Mouse (Mus musculus) MEL (cell line): Measurements from ENCODE around the gene Hes2. TPM values are rescaled to one million over a fixed set of nuclear protein-coding genes. Genes with fewer than 3 reads are reported as not detected.
A peak's percentile ranks its signal among the peaks of the same experiment; 100 is the strongest.

Experiments used
- DNase-seq: peaks from one replicate; pipeline ENCODE4 v3.0.0; 2011; ENCODE audit warnings: low read depth, low spot score
- H3K27ac ChIP-seq: 2 replicates; pipeline ENCODE4 v1.5.1; 2012; ENCODE audit warnings: low read depth, mild to moderate bottlenecking, control low read depth, low read length, moderate library complexity; ENCODE audit not compliant: control insufficient read depth
- H3K27me3 ChIP-seq, 2 experiments: fragments of 150-350 bp in 1 of 2; sonication (generic) in 1 of 2; 2 replicates each; pipeline ENCODE4 v1.6.1; 2012; ENCODE audit warnings: low read length in 2 of 2, mild to moderate bottlenecking in 2 of 2, improper control_type of control experiment in 1 of 2, moderate library complexity in 1 of 2; ENCODE audit not compliant: insufficient read depth in 2 of 2, control insufficient read depth in 1 of 2
- H3K36me3 ChIP-seq, 2 experiments: 2 replicates each; pipeline ENCODE4 v1.6.1; 2012 to 2014; ENCODE audit warnings: low read length in 2 of 2, improper control_type of control experiment in 1 of 2, inconsistent platforms in 1 of 2, mild to moderate bottlenecking in 1 of 2; ENCODE audit not compliant: insufficient read depth in 2 of 2, control insufficient read depth in 1 of 2
- H3K4me1 ChIP-seq, 2 experiments: fragments of 150-350 bp in 1 of 2; sonication (generic) in 1 of 2; 2 replicates each; pipeline ENCODE4 v1.6.1; 2012; ENCODE audit warnings: low read length in 2 of 2, improper control_type of control experiment in 1 of 2, mild to moderate bottlenecking in 1 of 2; ENCODE audit not compliant: insufficient read depth in 2 of 2, control insufficient read depth in 1 of 2
- H3K4me3 ChIP-seq, 2 experiments: fragments of 150-350 bp in 1 of 2; sonication (generic) in 1 of 2; 2 replicates each; pipeline ENCODE4 v1.5.1; 2012; ENCODE audit warnings: low read depth in 2 of 2, low read length in 2 of 2, mild to moderate bottlenecking in 2 of 2, moderate library complexity in 2 of 2, control low read depth in 1 of 2, improper control_type of control experiment in 1 of 2; ENCODE audit not compliant: control insufficient read depth in 1 of 2, insufficient read depth in 1 of 2
- H3K79me2 ChIP-seq: 2 replicates; pipeline ENCODE4 v1.6.1; 2012; ENCODE audit warnings: mild to moderate bottlenecking, low read length, moderate library complexity; ENCODE audit not compliant: control insufficient read depth, poor library complexity, insufficient read depth
- H3K9ac ChIP-seq: 2 replicates; pipeline ENCODE4 v1.6.1; 2012; ENCODE audit warnings: low read depth, mild to moderate bottlenecking, control low read depth, low read length, moderate library complexity; ENCODE audit not compliant: control insufficient read depth, poor library complexity, severe bottlenecking
- H3K9me3 ChIP-seq: fragments of 150-350 bp; sonication (generic); replicated peaks from 2 replicates; pipeline ENCODE4 v1.6.1; 2012; ENCODE audit warnings: mild to moderate bottlenecking, low read length, improper control_type of control experiment, moderate library complexity; ENCODE audit not compliant: insufficient read depth
- BHLHE40 ChIP-seq: IDR thresholded peaks from 2 replicates; pipeline ENCODE4 v1.6.1; 2012; ENCODE audit warnings: low read depth, mild to moderate bottlenecking, inconsistent platforms, low read length, improper control_type of control experiment, borderline replicate concordance
- CHD1 ChIP-seq: IDR thresholded peaks from 2 replicates; pipeline ENCODE4 v1.6.1; 2012; ENCODE audit warnings: low read depth, mild to moderate bottlenecking, inconsistent platforms, low read length, improper control_type of control experiment
- CTCF ChIP-seq, 3 experiments: IDR thresholded peaks in 2 of 3; conservative IDR thresholded peaks in 1 of 3; 2 replicates each; pipeline ENCODE4 v1.5.1; 2011 to 2012; ENCODE audit warnings: low read length in 3 of 3, low read depth in 2 of 3, mild to moderate bottlenecking in 2 of 3, improper control_type of control experiment in 1 of 3, inconsistent platforms in 1 of 3, mixed read lengths in 1 of 3, moderate library complexity in 1 of 3; ENCODE audit not compliant: control insufficient read depth in 1 of 3, insufficient read depth in 1 of 3, poor library complexity in 1 of 3, severe bottlenecking in 1 of 3
- ELF1 ChIP-seq: IDR thresholded peaks from 2 replicates; pipeline ENCODE4 v1.6.1; 2014; ENCODE audit warnings: low read depth, mild to moderate bottlenecking, inconsistent platforms, low read length, improper control_type of control experiment, moderate library complexity
- EP300 ChIP-seq, 2 experiments: IDR thresholded peaks; 2 replicates each; pipeline ENCODE4 v1.6.1; 2011; ENCODE audit warnings: improper control_type of control experiment in 2 of 2, low read length in 2 of 2, low read depth in 1 of 2, mild to moderate bottlenecking in 1 of 2
- HCFC1 ChIP-seq: IDR thresholded peaks from 2 replicates; pipeline ENCODE4 v1.6.1; 2012; ENCODE audit warnings: low read depth, mild to moderate bottlenecking, inconsistent platforms, low read length, improper control_type of control experiment, moderate library complexity
- JUND ChIP-seq: IDR thresholded peaks from 2 replicates; pipeline ENCODE4 v1.6.1; 2011; ENCODE audit warnings: low read depth, mild to moderate bottlenecking, improper control_type of control experiment, low read length
- MAFK ChIP-seq: IDR thresholded peaks from 2 replicates; pipeline ENCODE4 v1.6.1; 2011; ENCODE audit warnings: low read depth, mild to moderate bottlenecking, low read length, improper control_type of control experiment, borderline replicate concordance
- MAX ChIP-seq: IDR thresholded peaks from 2 replicates; pipeline ENCODE4 v1.6.1; 2011; ENCODE audit warnings: low read length, improper control_type of control experiment
- MXI1 ChIP-seq: IDR thresholded peaks from 2 replicates; pipeline ENCODE4 v1.6.1; 2011; ENCODE audit warnings: mild to moderate bottlenecking, low read depth, low read length, improper control_type of control experiment
- MYB ChIP-seq: IDR thresholded peaks from 2 replicates; pipeline ENCODE4 v1.6.1; 2011; ENCODE audit warnings: mild to moderate bottlenecking, low read depth, low read length, improper control_type of control experiment
- NELFE ChIP-seq: IDR thresholded peaks from 2 replicates; pipeline ENCODE4 v1.6.1; 2011; ENCODE audit warnings: low read depth, low read length, improper control_type of control experiment
- NRF1 ChIP-seq: IDR thresholded peaks from 2 replicates; pipeline ENCODE4 v1.6.1; 2014; ENCODE audit warnings: low read depth, mild to moderate bottlenecking, inconsistent platforms, low read length, improper control_type of control experiment, moderate library complexity; ENCODE audit not compliant: poor library complexity, insufficient read depth, severe bottlenecking
- POLR2A ChIP-seq, 2 experiments: IDR thresholded peaks; 2 replicates each; pipeline ENCODE4 v1.6.1; 2011 to 2012; ENCODE audit warnings: low read length in 2 of 2, mild to moderate bottlenecking in 2 of 2, control low read depth in 1 of 2, improper control_type of control experiment in 1 of 2, low read depth in 1 of 2, moderate library complexity in 1 of 2; ENCODE audit not compliant: control insufficient read depth in 1 of 2, insufficient read depth in 1 of 2, poor library complexity in 1 of 2
- SIN3A ChIP-seq: IDR thresholded peaks from 2 replicates; pipeline ENCODE4 v1.6.1; 2012; ENCODE audit warnings: low read length, improper control_type of control experiment, inconsistent platforms
- SMC3 ChIP-seq: IDR thresholded peaks from 2 replicates; pipeline ENCODE4 v1.6.1; 2011; ENCODE audit warnings: low read depth, low read length, improper control_type of control experiment
- TAL1 ChIP-seq: IDR thresholded peaks from 2 replicates; pipeline ENCODE4 v1.6.1; 2012; ENCODE audit warnings: mild to moderate bottlenecking, inconsistent platforms, low read length, moderate library complexity, mixed read lengths
- TBP ChIP-seq: IDR thresholded peaks from 2 replicates; pipeline ENCODE4 v1.8.0; 2011; ENCODE audit warnings: low read depth, low read length, improper control_type of control experiment
- TCF12 ChIP-seq: IDR thresholded peaks from 2 replicates; pipeline ENCODE4 v1.6.1; 2014; ENCODE audit warnings: low read depth, mild to moderate bottlenecking, inconsistent platforms, low read length, improper control_type of control experiment, moderate library complexity
- UBTF ChIP-seq: IDR thresholded peaks from 2 replicates; pipeline ENCODE4 v1.6.1; 2012; ENCODE audit warnings: low read depth, mild to moderate bottlenecking, inconsistent platforms, low read length, improper control_type of control experiment, moderate library complexity, borderline replicate concordance; ENCODE audit not compliant: insufficient read depth
- USF1 ChIP-seq: IDR thresholded peaks from 2 replicates; pipeline ENCODE4 v1.6.1; 2014; ENCODE audit warnings: low read depth, mild to moderate bottlenecking, inconsistent platforms, low read length, improper control_type of control experiment, moderate library complexity
- ZKSCAN1 ChIP-seq: IDR thresholded peaks from 2 replicates; pipeline ENCODE4 v1.6.1; 2012; ENCODE audit warnings: low read depth, mild to moderate bottlenecking, inconsistent platforms, low read length, improper control_type of control experiment, moderate library complexity
- ZNF384 ChIP-seq: IDR thresholded peaks from 2 replicates; pipeline ENCODE4 v1.6.1; 2012; ENCODE audit warnings: low read depth, mild to moderate bottlenecking, inconsistent platforms, low read length, improper control_type of control experiment
- polyA plus RNA-seq, 2 experiments: library from polyadenylated mRNA; stranded (reverse) in 1 of 2; unstranded in 1 of 2; fragments of >175 nt in 1 of 2; fragments of >200 nt in 1 of 2; gene quantifications; 2 replicates each; pipeline versions ENCODE4 v1.2.1 to v1.2.4; 2012; ENCODE audit warnings: low replicate concordance in 2 of 2, low read depth in 1 of 2; ENCODE audit not compliant: insufficient read length in 2 of 2, insufficient read depth in 1 of 2, missing spikeins in 1 of 2
- total RNA-seq: library from RNA; depleted of rRNA; stranded (reverse); fragments of 300-350 nt; gene quantifications from 2 replicates; pipeline ENCODE4 v1.2.3, GENCODE M21; 2012; rRNA removed

Hes2 gene
- total RNA-seq (0.20 TPM in 1 of 2 replicates, not detected in the other), polyA plus RNA-seq (under 1 TPM in 1 of 2 experiments, not detected in 1; 0.28 TPM)

DNA sequence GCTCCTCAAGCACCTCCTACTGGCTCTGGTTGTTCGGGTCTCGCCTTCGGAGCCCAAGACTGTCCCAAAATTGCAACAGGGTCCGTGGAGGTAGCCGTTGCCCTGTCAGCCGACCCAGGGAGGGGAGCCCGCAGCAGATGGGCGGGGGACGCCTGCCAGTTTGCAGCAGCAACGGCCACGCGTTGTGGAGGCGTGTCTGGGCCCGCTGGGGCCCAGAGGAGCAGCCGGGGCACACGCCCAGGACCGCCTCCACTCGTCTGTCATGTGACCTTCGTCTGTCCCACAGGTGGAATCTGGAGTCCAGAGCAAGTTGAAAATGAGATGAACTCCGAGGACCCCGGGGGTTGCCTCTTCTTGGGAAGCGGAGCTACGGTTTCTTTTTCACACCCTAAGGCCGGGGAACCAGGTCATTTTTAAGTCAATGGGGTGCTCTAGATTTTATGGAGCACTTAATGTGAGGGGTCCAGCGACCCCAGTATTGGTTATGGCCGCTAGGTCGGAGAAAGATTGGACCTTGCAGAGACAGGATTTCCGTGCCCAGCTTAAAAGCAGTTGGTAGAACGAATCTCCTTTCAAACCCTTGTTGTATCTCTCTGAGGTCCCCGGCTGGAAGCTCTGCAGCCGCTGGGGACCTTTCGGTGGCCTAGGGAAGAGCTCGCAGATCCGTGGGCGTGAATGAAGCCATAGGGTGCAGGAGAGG, at the start of gene Hes2:
Hes2 (plus strand) TSS at position 283 of the 700 bp plus-strand sequence.
- H3K9ac ChIP-seq: peak within 1 kb of the TSS; percentile 66
- H3K36me3 ChIP-seq: peaks cover 0 to 8% of the 10 kb centered on the region in 2 experiments; a peak in 2 of 4 replicates
- peak within 1 kb of the TSS; percentile 23 for H3K27ac ChIP-seq
- H3K79me2 ChIP-seq: no peaks in the 10 kb centered on the region
- H3K27me3 ChIP-seq: no peaks in the 10 kb centered on the region
- peak within 1 kb of the TSS; percentile 52 to 59 for H3K4me3 ChIP-seq
- peaks cover 0 to 15% of the 10 kb centered on the region in 2 experiments; a peak in 2 of 4 replicates for H3K4me1 ChIP-seq
- TF ChIP-seq NELFE (no peak), MAX (peak; percentile 57; the same call in 1 of the 2 replicates), EP300 (IDR thresholded peaks at IDR 0.05; ENCODE audit: low read depth in 1 of 2, low read length in 2 of 2) (0 out of 4 replicates have a peak, but pooled peaks of 1 of the 2 experiments have one; percentile 17), USF1 (peak; percentile 84), SIN3A (peak; percentile 50; the same call in 1 of the 2 replicates), MXI1 (peak; percentile 94)
- DNase-seq: no peak
- no peaks in the 10 kb centered on the region for H3K9me3 ChIP-seq

DNA sequence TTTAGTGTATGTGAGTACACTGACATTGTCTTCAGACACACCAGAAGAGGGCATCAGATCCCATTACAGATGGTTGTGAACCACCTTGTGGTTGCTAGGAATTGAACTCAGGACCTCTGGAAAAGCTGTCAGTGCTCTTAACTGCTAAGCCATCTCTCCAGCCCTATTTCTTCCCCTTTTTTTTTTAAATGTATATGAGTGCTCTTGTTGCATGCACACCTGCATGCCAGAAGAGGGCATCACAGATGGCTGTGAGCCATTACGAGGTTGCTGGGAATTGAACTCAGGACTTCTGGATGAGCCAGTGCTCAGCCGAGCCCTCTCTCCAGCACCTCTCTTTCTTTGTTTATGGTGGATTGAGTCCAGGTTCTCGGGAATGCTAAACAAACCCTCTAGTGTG, 49.2 kb upstream of the Hes2 start:
- H3K27me3 ChIP-seq: no peaks in the 10 kb centered on the region
- peak; percentile 58 for DNase-seq
- H3K27ac ChIP-seq: no peak overlapping the region
- H3K36me3 ChIP-seq: peaks cover 0 to 10% of the 10 kb centered on the region in 2 experiments; a peak in 3 of 4 replicates
- peaks cover 7 to 9% of the 10 kb centered on the region in 2 experiments for H3K4me1 ChIP-seq
- no peak overlapping the region for H3K4me3 ChIP-seq
- TF ChIP-seq TCF12 (no peak), CTCF (IDR thresholded peaks at IDR 0.05 in 2 of 3, conservative IDR thresholded peaks at IDR 0.05 in 1 of 3; ENCODE audit: control insufficient read depth in 1 of 3, insufficient read depth in 1 of 3, low read depth in 2 of 3, low read length in 3 of 3, poor library complexity in 1 of 3, severe bottlenecking in 1 of 3) (peak; percentile 24 to 40 (median 32); a peak in 4 of 6 replicates), ZNF384 (peak; percentile 78), TBP (peak; percentile 95)
- H3K79me2 ChIP-seq: no peaks in the 10 kb centered on the region
- no peak overlapping the region for H3K9ac ChIP-seq
- no peaks in the 10 kb centered on the region for H3K9me3 ChIP-seq

DNA sequence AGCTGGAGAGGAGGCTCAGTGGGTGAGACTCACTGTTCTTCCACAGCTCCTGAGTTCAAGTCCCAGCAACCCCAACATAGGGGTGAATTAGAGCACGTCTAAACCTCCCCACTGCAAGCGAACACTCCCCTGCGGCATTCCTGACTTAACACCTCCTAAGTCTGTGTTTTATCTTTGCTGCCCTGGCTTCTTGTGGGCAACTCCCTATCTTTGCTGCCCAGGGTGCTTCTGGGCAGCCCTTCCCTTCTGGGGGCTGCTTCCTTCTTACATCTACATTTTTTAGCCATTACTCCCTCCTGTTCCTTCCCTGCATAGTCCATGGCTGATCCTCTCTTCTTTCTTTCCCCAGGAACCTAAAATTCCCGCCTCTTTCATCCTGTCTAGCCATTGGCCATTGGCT, 48.0 kb upstream of the Hes2 start:
- Histone ChIP-seq H3K9me3 (no peaks in the 10 kb centered on the region), H3K79me2 (no peaks in the 10 kb centered on the region), H3K36me3 (peaks cover 0 to 10% of the 10 kb centered on the region in 2 experiments; a peak in 3 of 4 replicates), H3K27me3 (no peaks in the 10 kb centered on the region), H3K9ac (no peak overlapping the region), H3K4me1 (peaks cover 7 to 9% of the 10 kb centered on the region in 2 experiments), H3K27ac (no peak overlapping the region), H3K4me3 (no peak overlapping the region)
- DNase-seq: peak; percentile 57
- TF ChIP-seq EP300 (IDR thresholded peaks at IDR 0.05; ENCODE audit: low read depth in 1 of 2, low read length in 2 of 2) (peak; percentile 74 to 82), MAX (no peak), ZKSCAN1 (no peak), USF1 (no peak), HCFC1 (no peak), JUND (no peak), UBTF (no peak), SMC3 (no peak), BHLHE40 (no peak), ELF1 (0 out of 2 replicates have a peak, but pooled peaks have one; percentile 9), POLR2A (IDR thresholded peaks at IDR 0.05; ENCODE audit: control insufficient read depth in 1 of 2, insufficient read depth in 1 of 2, low read depth in 1 of 2, low read length in 2 of 2, poor library complexity in 1 of 2) (no peak), NRF1 (no peak), TAL1 (peak; percentile 85), ZNF384 (no peak), MAFK (no peak), CTCF (IDR thresholded peaks at IDR 0.05 in 2 of 3, conservative IDR thresholded peaks at IDR 0.05 in 1 of 3; ENCODE audit: control insufficient read depth in 1 of 3, insufficient read depth in 1 of 3, low read depth in 2 of 3, low read length in 3 of 3, poor library complexity in 1 of 3, severe bottlenecking in 1 of 3) (no peak), MYB (no peak), CHD1 (no peak)
